Mouse (Mus musculus) embryo, embryonic 11.5 days (tissue): ENCODE data around the gene Fam124a.

ENCODE experiments used
- DNase-seq: peaks from one replicate; pipeline ENCODE4 v3.0.0-alpha.2; 2012; ENCODE audit warnings: low read depth, low spot score

Gene Fam124a

GRCm38 (mm10) chr14:62657469-62657868, 101.9 kb downstream of the Fam124a start:
- no peak for DNase-seq
